Mouse (Mus musculus): ENCODE measurements at regions not wholly inside any gene's neighbourhood (a gene's known extent, or its start where the extent isn't known, plus 50 kb on each side); places are given as distances from the start of the nearest gene placed in this dataset.

DNA sequence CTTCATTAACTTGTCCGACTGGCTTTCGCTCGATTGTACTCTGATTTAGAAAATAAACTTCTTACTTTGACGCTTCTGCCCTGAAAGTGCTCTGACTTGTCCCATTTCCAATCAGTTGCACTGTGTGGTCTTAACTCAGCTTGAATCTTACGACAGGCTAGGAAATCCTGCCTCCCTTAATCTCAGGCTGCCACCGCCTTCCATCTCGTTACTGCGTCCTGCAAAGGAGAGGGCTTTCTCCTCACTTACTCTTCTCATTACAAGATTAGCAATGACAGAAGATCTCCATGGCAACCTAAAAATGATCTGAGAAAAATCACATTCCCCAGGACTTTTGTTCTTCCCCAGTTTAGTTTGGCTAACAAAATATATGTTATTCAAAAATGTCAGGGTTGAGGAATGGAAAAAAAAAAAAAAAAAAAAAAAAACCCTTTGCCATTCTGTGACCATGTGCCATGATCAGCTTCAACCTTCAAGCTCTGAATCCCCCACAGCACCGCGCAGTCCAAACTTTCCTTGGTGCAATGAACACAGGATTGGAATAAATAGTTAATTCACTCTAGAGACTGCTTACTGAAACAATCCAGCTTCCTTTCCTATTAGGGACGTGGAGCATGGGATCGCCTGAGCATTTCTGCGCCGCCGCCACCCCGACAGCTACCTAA, 494.1 kb downstream of the Lmo4 start:
- no peak for DNase-seq (ENCODE audit: low spot score)

DNA sequence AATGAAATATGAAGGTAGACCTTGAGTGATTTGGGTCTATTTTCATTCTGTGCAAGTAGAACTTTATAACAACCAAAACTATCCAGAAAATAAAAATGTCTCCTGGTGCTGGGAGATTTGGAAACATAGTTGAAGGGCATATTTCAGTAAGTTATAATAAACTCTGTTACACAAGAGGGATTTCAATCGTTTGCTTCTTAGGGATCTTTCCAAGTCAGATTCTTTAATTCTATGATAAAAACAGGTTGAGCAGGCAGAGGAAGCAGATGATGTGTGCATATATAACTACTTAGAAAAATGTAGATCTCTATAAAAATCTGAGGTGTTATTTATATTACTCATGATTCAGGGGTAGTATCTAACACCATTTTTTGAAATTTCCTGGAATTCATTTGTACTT, 498.3 kb downstream of the Lmo4 start:
- no peak for DNase-seq (ENCODE audit: low spot score)

DNA sequence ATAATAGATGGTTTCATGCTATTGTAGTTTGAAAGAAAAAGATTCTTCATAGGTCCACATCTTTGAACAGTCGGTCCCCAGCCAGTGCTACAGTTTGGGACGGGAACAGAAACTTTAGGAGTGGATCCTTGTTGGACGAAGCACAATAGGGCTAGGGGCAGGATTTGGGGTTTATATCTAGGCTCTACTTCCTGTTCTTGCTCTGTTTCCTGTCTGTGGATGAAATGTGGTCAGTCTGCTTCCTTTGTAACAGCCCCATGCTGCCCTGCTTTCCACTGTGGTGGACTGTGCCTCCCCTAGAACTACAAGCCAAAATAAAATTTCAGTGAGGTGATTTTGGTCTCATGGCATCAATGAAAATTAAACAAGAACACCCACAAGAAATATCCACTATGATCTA, 510.2 kb downstream of the Lmo4 start:
- DNase-seq (ENCODE audit: low spot score) = no peak

DNA sequence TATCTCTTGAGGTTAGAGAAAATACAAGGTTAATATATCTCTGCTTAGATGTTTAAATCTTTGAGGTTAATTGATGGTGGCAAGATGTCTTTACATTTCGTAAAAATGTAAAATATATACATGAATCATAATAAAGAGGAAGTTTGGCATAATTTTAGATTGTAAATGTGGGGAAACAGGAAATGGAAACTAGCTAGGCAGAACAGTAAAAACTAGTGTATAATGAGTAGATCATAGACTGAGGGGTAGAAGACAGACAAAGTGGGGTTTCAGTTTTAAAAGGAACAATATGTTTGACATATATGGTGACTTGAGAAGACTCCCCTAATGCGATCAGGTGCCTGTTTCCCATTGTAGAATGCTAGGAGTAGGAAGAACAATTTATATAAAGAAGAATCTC, 519.3 kb downstream of the Lmo4 start:
- no peak for DNase-seq (ENCODE audit: low spot score)

DNA sequence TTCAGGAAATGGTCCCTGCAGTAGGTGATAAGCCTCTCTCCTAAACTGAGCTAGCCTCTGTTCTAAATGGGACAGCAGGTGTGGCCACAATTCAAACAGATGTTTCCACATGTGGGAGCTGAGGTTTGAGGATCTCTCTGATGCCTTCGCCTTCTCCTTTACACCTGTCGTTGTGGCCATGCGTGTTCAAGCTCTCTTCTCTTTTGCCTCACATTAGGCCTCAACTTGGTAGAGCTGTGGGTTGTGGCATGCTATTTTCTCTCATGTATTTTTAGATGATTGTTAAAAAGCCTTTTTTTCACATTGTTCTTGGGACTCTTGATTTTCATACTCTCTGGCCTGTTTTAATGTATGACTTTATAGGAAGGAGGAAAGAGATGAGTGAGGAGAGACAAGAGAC, 526.8 kb downstream of the Lmo4 start:
- DNase-seq (ENCODE audit: low spot score) = no peak

DNA sequence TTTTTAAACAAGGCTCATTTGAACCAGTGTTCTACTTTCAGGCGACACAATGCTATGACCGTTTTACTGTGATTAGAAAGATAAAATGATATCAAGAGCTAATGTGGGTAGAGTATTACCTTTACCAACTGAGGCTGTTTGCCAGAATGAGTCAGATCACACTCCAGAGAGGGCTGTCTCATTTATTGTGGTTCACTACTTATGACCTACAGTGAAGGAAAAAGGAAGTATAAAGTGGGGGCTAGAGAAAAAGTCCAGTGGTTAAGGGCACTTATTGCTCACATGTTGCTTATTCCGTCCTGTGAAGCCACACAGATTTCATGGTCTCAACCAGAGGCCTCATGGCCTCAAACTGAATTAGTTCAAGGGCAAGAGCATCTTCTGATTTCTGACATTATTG, 530.2 kb downstream of the Lmo4 start:
- no peak for DNase-seq (ENCODE audit: low spot score)

DNA sequence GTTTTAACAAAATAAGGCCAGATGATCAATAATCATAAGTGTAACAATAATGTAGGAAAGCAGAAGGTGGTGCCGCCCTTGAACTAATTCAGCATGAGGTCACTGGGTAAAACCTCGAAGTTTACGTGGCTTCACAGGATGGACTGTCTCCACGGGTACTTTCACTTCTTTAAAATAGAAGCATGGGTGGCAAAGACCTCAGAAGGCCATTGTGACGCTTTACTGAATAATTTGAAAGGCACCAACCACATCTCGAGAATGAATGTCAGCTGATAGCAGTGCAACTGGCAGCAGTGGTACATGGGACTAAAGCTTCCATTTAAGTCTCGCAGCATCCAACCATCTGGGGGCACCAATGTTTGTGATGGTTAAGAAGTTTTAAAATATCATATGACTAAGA, 530.6 kb downstream of the Lmo4 start:
- no peak for DNase-seq (ENCODE audit: low spot score)

DNA sequence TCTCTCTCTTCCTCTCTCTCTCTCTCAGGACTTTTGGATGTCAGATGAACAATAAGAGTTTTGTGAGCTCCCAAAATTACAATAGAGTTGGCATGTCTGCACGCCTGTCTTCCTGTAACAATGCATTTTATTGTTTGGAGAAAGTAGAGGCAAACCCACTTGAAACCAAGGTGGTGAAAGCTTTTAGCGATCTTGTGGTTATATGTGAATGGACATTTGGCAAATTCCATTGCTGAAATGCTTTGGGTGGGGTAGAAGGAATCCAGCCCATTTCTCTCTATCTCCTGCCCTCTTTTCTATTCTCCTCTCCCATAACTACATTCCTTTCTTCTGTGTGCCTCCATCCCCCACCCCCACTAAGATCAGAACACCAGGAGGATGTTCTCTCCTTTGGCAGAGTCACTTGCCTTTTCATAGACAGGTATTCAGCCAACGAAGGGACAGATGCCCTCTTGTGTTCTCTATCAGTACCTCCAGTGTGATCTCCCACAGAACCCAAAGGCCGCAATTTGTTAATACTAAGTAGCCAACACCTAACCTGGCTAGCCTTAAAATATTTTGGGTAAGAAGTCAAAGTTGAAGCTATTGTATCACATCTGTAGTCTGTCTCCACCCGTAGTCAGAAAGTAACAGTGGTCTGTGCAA, 542.9 kb downstream of the Lmo4 start:
- DNase-seq (ENCODE audit: low spot score) = no peak

DNA sequence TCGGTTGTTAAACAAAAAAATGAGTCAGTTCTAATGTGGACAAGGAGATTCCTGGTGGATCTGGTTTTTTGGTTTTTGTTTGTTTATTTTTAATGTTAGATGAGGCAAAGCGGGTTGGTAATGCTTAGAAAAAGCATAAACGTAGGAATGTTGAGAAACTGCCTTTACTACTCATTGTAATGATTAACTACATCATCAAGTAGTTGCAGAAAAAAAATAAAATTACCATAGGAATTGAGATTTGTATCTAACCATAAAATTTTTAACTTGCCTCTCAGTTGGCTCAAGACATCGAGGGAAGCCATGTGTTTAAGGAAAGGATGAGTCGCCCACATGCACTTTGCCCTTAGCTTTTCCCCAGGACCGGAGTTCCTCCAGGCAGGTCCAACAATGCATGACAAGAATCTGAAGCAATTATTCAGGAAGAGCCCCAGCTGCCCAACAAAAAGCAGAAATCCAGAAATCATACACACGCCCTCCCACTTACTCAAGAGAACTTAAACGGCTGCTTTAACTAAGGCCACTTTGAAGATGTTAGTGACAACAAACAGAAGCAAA, 545.5 kb downstream of the Lmo4 start:
- DNase-seq (ENCODE audit: low spot score) = peak; percentile 9

DNA sequence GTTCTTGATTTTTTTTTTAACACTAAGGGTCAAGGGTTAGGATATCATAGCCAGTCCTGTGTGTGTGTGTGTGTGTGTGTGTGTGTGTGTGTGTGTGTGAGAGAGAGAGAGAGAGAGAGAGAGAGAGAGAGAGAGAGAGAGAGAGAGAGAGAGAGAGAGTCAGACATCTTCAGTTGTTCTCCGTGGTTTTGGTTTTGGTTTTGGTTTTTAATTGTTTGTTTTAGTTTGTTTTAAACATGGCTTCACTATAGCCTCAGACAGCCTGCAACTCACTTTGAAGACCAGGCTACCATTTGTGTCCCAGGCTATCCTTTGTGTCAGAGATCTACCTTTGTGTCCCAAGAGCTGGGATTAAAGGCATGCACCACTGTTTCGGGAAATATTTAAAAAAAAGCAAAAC, 557.8 kb downstream of the Lmo4 start:
- DNase-seq (ENCODE audit: low spot score) = no peak

DNA sequence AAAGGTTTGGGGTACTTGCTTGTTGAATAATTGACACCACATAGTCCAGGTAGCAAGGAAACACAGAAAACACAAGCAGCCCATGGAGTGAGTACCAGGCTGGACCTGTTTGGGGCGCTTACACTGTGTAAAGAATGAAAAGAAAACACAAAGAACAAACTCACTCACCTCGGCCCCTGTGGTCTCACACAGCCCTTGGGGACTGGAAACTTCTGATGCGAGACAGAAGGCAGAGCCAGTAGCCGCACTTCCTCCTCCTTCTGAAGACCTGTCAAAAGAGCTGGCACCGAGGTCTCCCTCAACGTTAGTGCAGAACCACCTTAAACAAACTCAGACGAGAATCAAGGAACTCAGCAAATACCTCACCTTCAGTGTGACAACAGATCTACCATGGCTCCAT, 558.2 kb downstream of the Lmo4 start:
- DNase-seq (ENCODE audit: low spot score) = no peak

DNA sequence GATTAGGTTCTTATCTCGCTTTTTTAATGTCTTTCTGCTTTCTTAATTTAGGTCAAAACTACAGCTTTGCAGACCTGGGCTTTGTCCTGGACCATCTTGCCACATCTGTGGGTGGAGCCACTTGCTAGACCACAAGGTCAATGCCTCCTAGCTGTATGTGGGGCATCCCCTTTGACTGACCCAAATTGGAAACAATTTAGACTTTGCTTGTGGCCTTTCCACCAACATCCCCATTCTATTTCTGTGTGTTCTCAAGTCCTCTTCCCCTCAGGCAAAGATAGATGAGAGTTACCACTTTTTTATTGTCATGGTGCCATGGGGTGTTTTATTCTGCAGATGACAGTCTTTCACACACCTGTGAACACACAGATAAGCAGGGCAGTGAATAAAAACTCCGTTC, 572.0 kb downstream of the Lmo4 start:
- DNase-seq (ENCODE audit: low spot score) = no peak

DNA sequence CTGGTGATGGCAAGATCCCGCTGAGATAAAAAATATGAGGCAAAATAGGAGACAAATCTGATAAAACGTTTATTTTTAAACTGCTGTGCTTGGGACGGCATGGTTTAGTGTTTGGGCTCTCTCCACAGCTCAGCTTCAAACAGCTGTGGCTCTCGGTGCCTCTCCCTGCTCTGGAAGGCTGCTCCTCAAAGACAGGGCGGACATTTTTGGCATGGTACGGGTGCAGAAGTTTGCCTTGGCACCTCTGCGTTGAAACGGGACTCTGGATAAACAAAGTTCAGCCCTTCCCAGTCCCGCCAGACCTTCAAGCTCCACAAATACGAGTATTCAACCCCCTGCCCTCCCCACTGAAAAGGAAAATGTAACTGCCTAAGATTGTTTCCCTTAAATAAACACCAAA, 573.8 kb downstream of the Lmo4 start:
- DNase-seq (ENCODE audit: low spot score) = peak; percentile 30

DNA sequence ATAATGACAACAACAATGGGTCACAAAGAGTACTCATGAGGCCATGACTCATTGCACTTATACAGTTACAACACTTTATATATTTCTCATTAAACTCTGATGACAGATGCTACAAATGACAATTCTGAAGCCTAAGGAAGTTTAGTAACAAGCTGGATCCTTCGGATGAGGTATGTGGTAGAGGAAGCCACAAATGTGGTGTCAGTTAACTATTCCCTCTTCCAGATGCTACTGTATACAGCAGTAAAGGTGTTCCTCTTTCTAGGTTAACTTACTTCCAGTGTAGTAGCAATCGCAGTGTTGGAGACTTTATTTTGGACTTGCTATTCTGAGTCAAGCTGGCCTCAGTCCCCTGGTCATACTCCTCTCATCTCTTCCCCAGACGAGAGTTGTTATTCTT, 580.1 kb downstream of the Lmo4 start:
- DNase-seq (ENCODE audit: low spot score) = no peak

DNA sequence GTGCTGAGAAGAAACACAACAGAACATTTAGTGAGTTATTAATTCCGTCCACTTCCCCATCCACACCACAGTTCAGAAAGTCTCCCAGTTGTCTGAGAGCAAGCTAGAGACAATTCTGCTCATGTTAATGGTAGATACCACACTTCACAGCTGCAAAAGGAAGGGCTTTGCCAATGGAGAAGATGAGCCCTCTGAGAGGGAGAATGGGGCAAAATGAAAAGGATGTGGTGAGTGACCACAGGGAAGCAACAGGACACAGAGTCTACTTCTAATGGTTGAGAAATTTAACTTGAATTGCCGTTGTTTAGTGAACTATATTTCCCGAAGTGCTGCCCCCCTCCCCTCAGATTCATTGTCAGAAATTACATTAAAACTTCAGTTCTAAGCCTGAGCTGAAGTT, 582.7 kb downstream of the Lmo4 start:
- no peak for DNase-seq (ENCODE audit: low spot score)

DNA sequence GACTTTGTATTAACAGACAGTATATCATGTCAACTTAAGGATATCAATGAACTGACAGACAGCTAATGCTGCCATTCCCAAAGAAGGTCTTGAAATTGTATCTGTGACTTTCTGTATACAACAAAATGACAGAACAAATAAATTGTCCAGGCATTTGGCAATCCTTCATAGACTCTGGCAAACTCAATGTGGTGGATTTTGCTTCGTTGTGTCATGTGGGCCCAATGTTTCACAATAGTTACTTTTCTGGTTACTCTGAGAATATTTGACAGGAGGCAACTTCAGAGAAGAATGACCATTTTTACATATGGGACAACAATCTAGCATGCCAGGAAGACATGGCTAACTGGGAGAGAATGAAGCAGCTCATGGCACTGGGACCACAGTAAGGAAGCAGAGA, 585.9 kb downstream of the Lmo4 start:
- DNase-seq (ENCODE audit: low spot score) = no peak

DNA sequence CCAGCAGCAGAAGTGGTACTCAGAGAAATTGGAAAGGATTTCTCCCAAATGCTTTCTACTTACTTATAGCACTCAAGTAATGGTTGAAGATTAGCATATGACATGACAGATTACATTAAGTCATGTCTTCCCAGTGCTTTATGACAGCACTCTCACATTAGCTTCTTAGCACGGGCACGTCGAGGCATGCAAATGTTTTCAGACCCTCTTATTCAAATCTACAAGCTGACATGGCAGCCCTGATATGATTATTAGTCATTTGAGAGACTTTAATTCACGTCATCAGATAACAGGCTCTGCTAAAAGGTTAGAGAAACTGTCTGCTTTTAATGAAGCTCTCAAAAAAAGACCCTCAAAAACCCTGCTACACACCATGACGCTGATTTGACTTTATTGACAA, 590.1 kb downstream of the Lmo4 start:
- no peak for DNase-seq (ENCODE audit: low spot score)

DNA sequence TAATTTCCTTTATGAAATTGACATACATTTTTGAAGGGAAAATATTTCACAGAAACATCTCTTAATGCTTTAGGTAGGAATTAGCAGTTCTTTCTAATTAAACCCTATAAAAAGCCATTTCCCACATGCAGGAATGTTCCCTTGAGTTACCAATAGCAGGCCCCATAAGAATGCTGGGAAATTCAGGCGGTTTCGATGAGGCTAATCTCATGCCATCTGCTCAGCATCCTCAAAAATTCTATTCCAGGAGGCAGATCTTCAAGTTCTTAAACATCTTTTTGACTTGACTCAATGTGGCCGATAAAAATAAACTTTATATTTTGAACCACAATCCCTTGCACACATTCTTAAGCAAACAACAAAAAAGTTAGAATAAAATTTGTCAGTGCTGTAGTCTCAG, 591.0 kb downstream of the Lmo4 start:
- no peak for DNase-seq (ENCODE audit: low spot score)

DNA sequence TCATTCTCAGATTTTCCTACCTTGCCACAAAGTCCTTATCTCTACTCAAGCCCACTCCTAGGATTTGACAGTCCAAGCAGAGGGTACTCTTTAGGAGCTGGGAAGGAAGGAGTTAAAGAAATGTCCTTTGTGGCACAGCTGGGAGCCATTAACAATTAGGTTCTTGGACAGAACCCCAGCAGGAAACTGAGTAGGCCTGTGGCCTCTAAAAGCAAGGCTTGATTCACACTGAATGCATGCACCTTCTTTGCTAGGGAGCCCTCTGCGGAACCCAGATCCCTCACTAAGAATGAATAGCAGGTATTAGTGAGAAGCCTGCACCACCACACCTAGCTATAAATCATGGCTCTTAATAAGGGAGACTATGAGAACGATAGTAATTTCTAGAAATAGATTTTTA, 595.3 kb downstream of the Lmo4 start:
- DNase-seq (ENCODE audit: low spot score) = no peak

DNA sequence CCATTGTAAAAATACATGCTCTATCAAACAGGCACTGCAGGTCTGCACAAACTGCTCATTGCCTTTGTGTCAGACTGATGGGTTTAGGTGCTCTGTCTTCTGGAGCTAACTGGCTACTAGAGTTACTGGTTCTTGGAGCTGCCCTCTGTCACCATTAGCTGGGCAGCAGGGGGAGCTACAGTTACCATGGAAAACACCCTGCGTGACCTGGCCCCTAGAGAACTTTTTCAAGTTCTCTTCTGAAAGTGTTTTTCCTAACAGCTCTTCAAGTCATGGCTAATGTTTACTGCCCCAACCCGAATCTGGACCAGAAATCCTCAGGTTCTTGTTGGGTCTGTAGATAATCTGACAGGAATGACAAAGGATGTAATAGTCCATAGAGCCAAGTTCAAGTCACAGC, 605.9 kb downstream of the Lmo4 start:
- peak; percentile 70 for DNase-seq (ENCODE audit: low spot score)

DNA sequence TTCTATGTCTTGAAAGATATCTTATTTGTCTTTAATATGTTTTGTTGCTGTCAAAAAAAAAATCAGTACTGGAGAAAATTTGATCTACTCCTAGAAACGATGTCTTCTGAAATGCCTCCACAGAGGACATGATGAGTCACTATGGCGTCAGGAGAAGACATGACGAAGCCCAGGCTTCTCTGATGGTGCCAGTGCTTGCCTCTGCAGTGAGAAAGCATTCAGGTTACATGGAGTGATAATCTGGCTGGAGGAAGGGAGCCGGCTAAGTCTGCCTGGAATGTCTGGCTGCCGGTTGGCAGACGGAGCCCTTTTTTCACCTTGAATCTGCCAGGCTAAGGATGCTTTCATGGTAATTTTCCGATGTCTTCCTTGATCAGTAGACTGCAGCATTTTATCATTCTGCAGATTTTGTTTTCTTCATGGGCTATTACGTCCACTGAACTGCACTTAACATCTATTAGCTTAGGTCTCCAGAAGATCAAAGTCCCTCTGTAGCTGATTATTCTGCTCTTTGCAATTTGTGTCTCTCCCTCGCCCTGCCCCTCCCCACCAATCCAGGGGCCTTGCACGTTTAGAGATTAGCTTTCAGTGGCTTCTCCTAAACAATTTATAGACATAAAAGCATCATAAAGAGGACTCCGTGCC, 607.9 kb downstream of the Lmo4 start:
- DNase-seq (ENCODE audit: low spot score) = peak; percentile 6

DNA sequence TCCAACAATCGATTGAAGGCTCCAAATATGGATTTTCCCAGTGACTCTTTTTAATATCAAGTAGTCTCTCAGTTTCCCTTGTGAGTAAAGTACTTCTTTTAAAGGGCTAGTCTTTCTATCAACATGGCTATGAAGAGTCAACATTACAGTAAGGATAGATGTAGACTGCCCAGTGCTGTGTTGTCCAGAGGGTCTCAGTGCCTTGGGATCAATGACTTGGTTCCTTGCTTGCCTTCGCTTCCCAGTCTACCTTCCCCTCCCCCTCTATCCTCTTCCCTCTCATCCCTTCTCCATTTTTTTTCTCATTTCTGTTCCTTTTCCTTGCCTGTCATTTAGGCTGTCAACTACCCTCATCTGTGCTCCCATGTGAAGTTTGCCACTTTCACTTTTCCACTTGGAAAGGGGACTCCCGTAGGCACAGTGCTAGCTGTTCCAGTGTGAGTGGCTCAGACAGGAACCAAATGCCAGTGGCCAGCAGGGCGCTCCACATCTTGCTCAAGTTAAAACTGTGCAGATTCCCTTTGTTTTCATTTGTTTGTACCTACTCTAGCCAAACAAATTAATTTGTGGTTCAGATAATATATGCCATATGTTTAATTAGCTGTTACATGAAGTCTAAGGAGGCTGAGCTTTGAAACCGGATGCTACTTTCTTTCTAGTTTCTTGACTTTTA, 608.9 kb downstream of the Lmo4 start:
- no peak for DNase-seq (ENCODE audit: low spot score)

DNA sequence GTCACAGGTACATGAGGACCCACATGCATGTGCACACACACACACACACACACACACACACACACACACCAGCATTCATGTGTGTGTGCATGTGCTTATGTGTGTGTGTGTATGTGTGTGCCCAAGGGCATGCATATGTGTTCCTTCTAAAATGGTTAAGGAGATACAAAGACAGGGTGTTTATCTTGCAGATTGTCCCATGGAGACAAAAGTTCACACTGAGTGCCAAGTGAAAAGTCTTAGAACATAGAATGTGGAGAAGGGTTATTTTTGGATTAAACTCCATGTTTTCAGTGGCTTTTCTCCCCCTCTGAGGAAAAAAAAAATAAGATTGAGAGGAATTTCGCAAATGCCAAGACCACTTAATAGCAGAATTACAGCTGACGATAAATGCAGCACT, 609.9 kb downstream of the Lmo4 start:
- DNase-seq (ENCODE audit: low spot score) = no peak
